Mouse (Mus musculus) lung, postnatal 0 days (tissue): ENCODE measurements around the gene Osbp.

ENCODE experiments used
- CTCF ChIP-seq: IDR thresholded peaks from 2 replicates; pipeline ENCODE4 v1.5.1; 2016; ENCODE audit warnings: antibody characterized with exemption, mild to moderate bottlenecking
- EP300 ChIP-seq: IDR thresholded peaks from 2 replicates; pipeline ENCODE4 v1.6.1; 2016; ENCODE audit warnings: antibody characterized with exemption, mild to moderate bottlenecking, control low read depth

- TF ChIP-seq EP300 = no peak
- no peak for TF ChIP-seq CTCF
Measured at GRCm38 (mm10) chr19:11973511-11974222, 7.9 kb downstream of the Osbp start.
